8 mouse cellular contexts compared by ENCODE assay signal in the genomic region with DNA sequence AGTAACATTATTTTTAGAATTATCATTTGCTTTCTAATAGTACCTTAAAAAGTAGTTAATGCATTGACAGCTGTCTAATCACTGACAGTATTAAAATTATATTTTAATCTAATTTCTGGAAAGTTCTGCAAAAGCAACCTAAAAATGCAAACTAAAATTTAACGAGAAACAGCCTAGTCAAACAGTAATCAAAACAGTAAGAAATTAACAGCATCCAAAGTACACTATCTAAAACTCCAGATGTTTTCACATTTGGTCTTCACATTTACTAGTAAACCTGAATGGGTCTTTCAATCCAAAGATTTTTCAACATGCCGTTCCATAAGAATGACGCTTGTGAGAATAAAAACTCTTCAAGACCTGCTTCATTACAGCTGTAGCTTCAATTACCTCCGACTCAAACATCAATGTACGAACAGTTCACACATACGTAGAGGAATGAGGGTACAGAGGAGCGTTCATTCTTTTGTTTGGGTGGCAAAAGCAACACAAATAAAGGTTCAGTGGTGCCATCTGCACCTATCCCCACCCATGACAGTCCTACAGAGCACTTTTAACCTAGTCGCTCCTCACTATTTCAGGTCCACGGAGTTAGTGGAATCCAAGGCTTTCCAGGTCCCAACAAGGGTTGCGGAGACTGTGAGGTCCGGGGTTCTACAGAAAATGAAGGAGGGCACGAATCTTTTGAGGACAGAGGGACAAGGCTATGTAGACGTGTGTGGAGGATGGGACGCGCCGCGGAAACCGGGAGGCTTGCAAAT. TPM values are rescaled to one million over a fixed set of nuclear protein-coding genes. Genes with fewer than 3 reads are reported as not detected.
DNase-seq lines count a peak whose midpoint lies in the region; ATAC-seq and TF ChIP-seq lines count a peak whose summit lies in the region.

No protein-coding gene starts in this region.

- H3K4me1 ChIP-seq in lung, embryonic 14.5 days (ENCODE audit: insufficient read depth) = peaks cover 3% of the 10 kb centered on the region; the same call in 1 of the 2 replicates
- H3K4me1 ChIP-seq in hindbrain, embryonic 10.5 days (replicated peaks) = peaks cover 28% of the 10 kb centered on the region
- peaks cover 38% of the 10 kb centered on the region; the same call in 1 of the 2 replicates for H3K4me1 ChIP-seq in megakaryocyte, embryonic 14.5 days

- H3K4me3 ChIP-seq in lung, embryonic 14.5 days (ENCODE audit: low read depth, low read length) = peak overlapping the region; percentile 81
- H3K4me3 ChIP-seq in hindbrain, embryonic 10.5 days = peak overlapping the region; percentile 87
- peak overlapping the region; percentile 98 for H3K4me3 ChIP-seq in megakaryocyte, embryonic 14.5 days (replicated peaks)

- peak; percentile 20 for DNase-seq in lung, embryonic 14.5 days
- DNase-seq in lung, postnatal 10 days = no peak
- peak; percentile 19 for DNase-seq in c-Kit-negative CD71-positive TER-119-positive erythroid progenitor cells, embryonic 14.5 days (ENCODE audit: low read depth, low spot score)
- DNase-seq in hindbrain, embryonic 10.5 days (ENCODE audit: low spot score) = no peak
- DNase-seq in adrenal gland, postnatal 4 days (ENCODE audit: low spot score in 2 of 2) = no peak
- DNase-seq in spleen, adult 18-20 months = no peak
- DNase-seq in natural killer cell, adult 2 months (ENCODE audit: low spot score in 2 of 2) = no peak

- H3K9me3 ChIP-seq in lung, embryonic 14.5 days (ENCODE audit: low read depth, low read length) = no peaks in the 10 kb centered on the region
- H3K9me3 ChIP-seq in hindbrain, embryonic 10.5 days = no peaks in the 10 kb centered on the region
- no peaks in the 10 kb centered on the region for H3K9me3 ChIP-seq in megakaryocyte, embryonic 14.5 days

- TF ChIP-seq CTCF in lung, embryonic 14.5 days (IDR thresholded peaks at IDR 0.05; ENCODE audit: low read depth) = no peak

- H3K27ac ChIP-seq in lung, embryonic 14.5 days (ENCODE audit: low read depth) = no peak overlapping the region
- H3K27ac ChIP-seq in hindbrain, embryonic 10.5 days = peak overlapping the region; percentile 94

- 0 out of 2 replicates have a peak, but pooled peaks cover 3% of the 10 kb centered on the region for H3K36me3 ChIP-seq in lung, embryonic 14.5 days (ENCODE audit: insufficient read depth)
- H3K36me3 ChIP-seq in hindbrain, embryonic 10.5 days = no peaks in the 10 kb centered on the region
- peaks cover 14% of the 10 kb centered on the region for H3K36me3 ChIP-seq in megakaryocyte, embryonic 14.5 days (replicated peaks; ENCODE audit: low read length)

- H3K9ac ChIP-seq in lung, embryonic 14.5 days = peak overlapping the region; percentile 75

- H3K4me2 ChIP-seq in lung, embryonic 14.5 days = peak overlapping the region; percentile 86

- WGBS in lung, embryonic 14.5 days = 6% methylated on average over 18 of the region's 18 CpGs
- 8% methylated on average over 18 of the region's 18 CpGs for WGBS in hindbrain, embryonic 10.5 days

- H3K27me3 ChIP-seq in lung, embryonic 14.5 days (ENCODE audit: insufficient read depth, low read length) = no peaks in the 10 kb centered on the region
- no peaks in the 10 kb centered on the region for H3K27me3 ChIP-seq in hindbrain, embryonic 10.5 days (ENCODE audit: insufficient read depth, poor library complexity, severe bottlenecking)
- no peaks in the 10 kb centered on the region for H3K27me3 ChIP-seq in megakaryocyte, embryonic 14.5 days (replicated peaks)

- no peak for ATAC-seq in lung, embryonic 14.5 days (ENCODE audit: insufficient read depth)

RNA-seq across cellular contexts. Expression of a gene that starts 0.9 kb away (rescaled TPM):
- 12.2 and 13.2 TPM in 2 replicates for polyA plus RNA-seq in lung, embryonic 14.5 days (2014; fragmentation: Nextera tagmentation; extraction: Ambion mirVana)
- 9.3 and 13.1 TPM in 2 replicates for polyA plus RNA-seq in hindbrain, embryonic 10.5 days (2016; fragmentation: Nextera tagmentation; extraction: Ambion mirVana)
- 6.8 and 7.4 TPM in 2 replicates for polyA plus RNA-seq in megakaryocyte, embryonic 14.5 days (2012; ENCODE audit: insufficient read depth, low replicate concordance)
- 10 to 100 TPM; 63.6 to 69.1 TPM for total RNA-seq in adrenal gland, postnatal 4 days (2021)

RNA-seq across cellular contexts. Expression of a gene that starts 1.1 kb away (rescaled TPM):
- 45.7 and 45.8 TPM in 2 replicates for polyA plus RNA-seq in lung, embryonic 14.5 days (2014; fragmentation: Nextera tagmentation; extraction: Ambion mirVana)
- polyA plus RNA-seq in hindbrain, embryonic 10.5 days (2016; fragmentation: Nextera tagmentation; extraction: Ambion mirVana) = 58.4 and 62.4 TPM in 2 replicates
- polyA plus RNA-seq in megakaryocyte, embryonic 14.5 days (2012; ENCODE audit: insufficient read depth, low replicate concordance) = 2.0 TPM in 1 of 2 replicates, not detected in the other
- total RNA-seq in adrenal gland, postnatal 4 days (2021) = 10 to 100 TPM; 49.1 to 55.8 TPM

RNA-seq across cellular contexts. Expression of a gene that starts 43.1 kb away (rescaled TPM):
- polyA plus RNA-seq in lung, embryonic 14.5 days (2014; fragmentation: Nextera tagmentation; extraction: Ambion mirVana) = 0.09 TPM in 1 of 2 replicates, not detected in the other
- polyA plus RNA-seq in hindbrain, embryonic 10.5 days (2016; fragmentation: Nextera tagmentation; extraction: Ambion mirVana) = 0.08 TPM in 1 of 2 replicates, not detected in the other
- polyA plus RNA-seq in megakaryocyte, embryonic 14.5 days (2012; ENCODE audit: insufficient read depth, low replicate concordance) = not detected in 2 replicates
- total RNA-seq in adrenal gland, postnatal 4 days (2021) = not detected

Comparison
In these comparisons a context has a peak if more than half of its experiments do, and no peak if none do; other contexts are left out.
1. DNase-seq: peak in lung, embryonic 14.5 days (single experiment) and c-Kit-negative CD71-positive TER-119-positive erythroid progenitor cells, embryonic 14.5 days (single experiment); none in lung, postnatal 10 days (single experiment), hindbrain, embryonic 10.5 days (single experiment), adrenal gland, postnatal 4 days (0 of 2), spleen, adult 18-20 months (0 of 2) and natural killer cell, adult 2 months (0 of 2).
2. RNA of a gene that starts 1.1 kb away (polyA plus RNA-seq): 58.4 to 62.4 TPM in hindbrain, embryonic 10.5 days and 45.7 to 45.8 TPM in lung, embryonic 14.5 days; 2.0 TPM in megakaryocyte, embryonic 14.5 days; every median in the first group is over 10 times any median in the second.
3. Peak in every context shown above with its lines, with median percentiles within 50 percentile points of each other: H3K4me3 ChIP-seq.